Mouse (Mus musculus) thymus, adult 2 months (tissue): ENCODE results near the gene Carmil1.

Experiments used
- CTCF ChIP-seq: fragments of 200-500 bp; IDR thresholded peaks from 2 replicates; pipeline ENCODE4 v1.5.1; 2012; ENCODE audit warnings: mild to moderate bottlenecking, control low read depth, low read length, moderate library complexity, borderline replicate concordance; ENCODE audit not compliant: control insufficient read depth, poor library complexity, insufficient read depth; ENCODE audit errors: extremely low read depth
- POLR2A ChIP-seq: fragments of 200-500 bp; IDR thresholded peaks from 2 replicates; pipeline ENCODE4 v1.6.1; 2012; ENCODE audit warnings: mild to moderate bottlenecking, low read length, control low read depth, moderate library complexity; ENCODE audit not compliant: control insufficient read depth, poor library complexity, insufficient read depth; ENCODE audit errors: extremely low read depth

DNA sequence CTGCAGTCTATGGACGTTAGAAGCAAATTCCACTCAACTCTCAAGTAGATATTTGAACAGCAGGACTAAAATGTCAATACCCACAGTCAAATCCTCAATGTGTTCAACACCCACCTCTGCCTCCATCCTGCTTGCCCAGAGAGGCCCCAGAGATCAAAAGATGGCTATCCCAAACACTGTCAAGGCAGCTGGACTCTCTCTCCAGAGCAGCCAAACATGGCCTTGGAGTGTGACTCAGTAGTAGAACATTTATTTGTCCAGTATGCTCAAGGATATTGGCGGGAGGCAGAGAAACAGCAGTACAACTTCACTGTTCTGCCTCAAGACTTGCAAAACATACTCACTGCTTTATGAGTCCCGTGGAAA lies 11.5 kb downstream of the Carmil1 start:
- no peak for TF ChIP-seq CTCF
- TF ChIP-seq POLR2A = no peak
